Mouse (Mus musculus): Measurements from ENCODE around the gene Tnfrsf12a. TPM values are rescaled to one million over a fixed set of nuclear protein-coding genes. Genes with fewer than 3 reads are reported as not detected.

Gene Tnfrsf12a
- polyA plus RNA-seq, 2 experiments: 16.1 to 24.0 TPM

DNA sequence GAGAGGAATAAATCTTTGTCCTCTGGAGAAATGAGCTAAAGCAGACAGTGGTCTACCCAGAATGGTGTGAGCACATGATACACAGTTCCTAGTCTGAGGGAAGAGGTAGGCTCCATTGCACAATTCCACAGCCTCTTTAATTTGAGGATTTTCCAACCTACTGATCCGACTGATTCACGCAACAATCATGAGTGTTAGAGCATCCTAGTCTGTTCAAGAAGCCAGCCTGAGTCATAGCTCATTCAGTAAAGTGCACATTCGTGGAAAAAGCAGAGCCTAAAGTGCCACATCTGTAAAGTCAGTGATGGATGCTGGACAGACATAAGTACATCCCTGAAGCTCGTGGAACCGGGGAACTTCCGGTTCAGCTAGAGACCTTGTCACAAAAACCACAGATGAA, 25.9 kb downstream of the Tnfrsf12a start:
- no peak overlapping the region for H3K27ac ChIP-seq (replicated peaks; ENCODE audit: low read depth, low read length)
- no peaks in the 10 kb centered on the region for H3K9me3 ChIP-seq (ENCODE audit: control insufficient read depth, low read length)
- no peak overlapping the region for H3K4me3 ChIP-seq (replicated peaks; ENCODE audit: low read length)
- no peak overlapping the region for H3K9ac ChIP-seq (ENCODE audit: low read depth, low read length, severe bottlenecking)
- no peak for TF ChIP-seq POLR2A (IDR thresholded peaks at IDR 0.05; ENCODE audit: borderline replicate concordance, extremely low read depth, insufficient read depth, insufficient read length)
- H3K4me2 ChIP-seq (replicated peaks; ENCODE audit: low read depth, low read length, severe bottlenecking): no peak overlapping the region
- ATAC-seq (ENCODE audit: low FRiP score, low read depth): no peak
- DNase-seq (ENCODE audit: low spot score): no peak
- no peaks in the 10 kb centered on the region for H3K27me3 ChIP-seq (ENCODE audit: control insufficient read depth, insufficient read depth, low read length)
- H3K4me1 ChIP-seq (ENCODE audit: control insufficient read depth, insufficient read depth, low read length): no peaks in the 10 kb centered on the region
- WGBS: 82% methylated on average over 6 of the region's 6 CpGs
- H3K36me3 ChIP-seq (ENCODE audit: control insufficient read depth, insufficient read depth, low read length): no peaks in the 10 kb centered on the region

DNA sequence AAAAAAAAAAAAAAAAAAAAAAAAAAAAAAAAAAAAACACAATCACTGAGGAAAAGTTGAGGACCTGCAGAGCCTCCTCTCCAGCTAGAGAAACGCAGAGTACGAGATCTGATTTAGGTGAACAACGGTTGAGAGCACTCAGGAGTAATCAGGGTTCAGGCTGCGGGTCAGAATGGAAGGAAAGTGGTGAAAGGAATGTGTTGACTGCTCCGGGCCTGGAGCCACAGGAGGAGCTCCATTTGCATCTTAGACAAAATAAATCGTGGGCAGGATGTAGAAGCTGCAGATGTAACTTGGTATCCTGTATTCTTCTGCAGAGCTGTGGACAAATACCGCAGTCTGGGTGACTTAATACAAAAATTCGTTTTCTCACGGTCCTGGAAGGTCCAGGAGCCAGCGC, 31.4 kb downstream of the Tnfrsf12a start:
- H3K9me3 ChIP-seq (ENCODE audit: control insufficient read depth, low read length): no peaks in the 10 kb centered on the region
- H3K36me3 ChIP-seq (ENCODE audit: control insufficient read depth, insufficient read depth, low read length): no peaks in the 10 kb centered on the region
- H3K27me3 ChIP-seq (ENCODE audit: control insufficient read depth, insufficient read depth, low read length): peaks cover 15% of the 10 kb centered on the region; the same call in 1 of the 2 replicates
- H3K9ac ChIP-seq (ENCODE audit: low read depth, low read length, severe bottlenecking): no peak overlapping the region
- ATAC-seq (ENCODE audit: low FRiP score, low read depth): no peak
- DNase-seq (ENCODE audit: low spot score): no peak
- no peak overlapping the region for H3K4me2 ChIP-seq (replicated peaks; ENCODE audit: low read depth, low read length, severe bottlenecking)
- H3K4me3 ChIP-seq (replicated peaks; ENCODE audit: low read length): no peak overlapping the region
- TF ChIP-seq POLR2A (IDR thresholded peaks at IDR 0.05; ENCODE audit: borderline replicate concordance, extremely low read depth, insufficient read depth, insufficient read length): no peak
- WGBS: 39% methylated on average over 10 of the region's 10 CpGs
- no peak overlapping the region for H3K27ac ChIP-seq (replicated peaks; ENCODE audit: low read depth, low read length)
- no peaks in the 10 kb centered on the region for H3K4me1 ChIP-seq (ENCODE audit: control insufficient read depth, insufficient read depth, low read length)

DNA sequence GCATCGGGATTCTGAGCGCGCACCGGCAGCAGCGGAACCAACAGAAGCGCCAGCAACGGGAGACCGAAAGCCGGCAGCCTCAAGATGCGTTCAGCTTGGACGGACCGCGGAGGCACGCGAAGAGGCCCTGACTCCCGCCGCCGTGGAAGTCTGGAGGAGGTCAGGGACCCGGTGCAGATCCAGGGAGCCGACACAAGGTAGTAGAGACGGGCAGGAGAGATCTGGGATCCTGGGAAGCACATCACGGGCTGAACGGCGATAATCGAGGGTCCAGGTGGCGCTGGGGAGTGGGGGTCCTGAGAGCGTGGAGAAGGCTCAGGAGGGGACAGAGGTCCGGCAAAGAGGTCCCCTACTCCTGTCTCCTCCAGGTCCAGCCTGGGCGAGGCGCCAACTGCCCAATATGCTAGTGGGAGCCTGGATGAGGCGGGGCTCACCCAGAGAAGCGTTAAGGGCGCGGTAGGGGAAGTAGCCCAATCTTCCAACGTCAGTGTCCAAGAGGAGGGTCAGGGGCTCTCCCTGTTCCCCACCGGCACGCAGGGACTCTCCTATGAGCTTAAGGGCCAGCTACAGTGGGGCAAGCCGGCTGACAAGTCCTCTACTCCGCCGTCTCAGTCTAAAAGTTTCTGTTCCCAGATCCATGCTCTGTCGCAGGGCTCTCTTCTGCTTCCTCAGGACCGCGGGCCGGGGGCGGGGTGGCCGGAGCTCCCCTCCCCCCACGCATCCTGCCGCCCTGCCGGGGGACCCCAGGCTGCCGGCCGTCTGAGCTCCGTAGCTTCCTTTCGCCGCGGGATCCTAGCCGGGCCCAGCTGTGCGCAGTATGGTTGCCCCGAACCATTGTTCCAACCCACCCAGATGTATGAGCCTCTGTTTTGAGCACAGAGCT, 32.4 kb downstream of the Tnfrsf12a start, which contains the start of gene Mmp25:
TSS of gene Mmp25 (minus strand) at position 665 of the 883 bp plus-strand sequence.
- TF ChIP-seq POLR2A (IDR thresholded peaks at IDR 0.05; ENCODE audit: borderline replicate concordance, extremely low read depth, insufficient read depth, insufficient read length): no peak
- H3K9me3 ChIP-seq (ENCODE audit: control insufficient read depth, low read length): no peaks in the 10 kb centered on the region
- no peaks in the 10 kb centered on the region for H3K36me3 ChIP-seq (ENCODE audit: control insufficient read depth, insufficient read depth, low read length)
- no peaks in the 10 kb centered on the region for H3K4me1 ChIP-seq (ENCODE audit: control insufficient read depth, insufficient read depth, low read length)
- ATAC-seq (ENCODE audit: low FRiP score, low read depth) (peak; percentile 53; the same call in 1 of the 2 replicates), DNase-seq (ENCODE audit: low spot score) (no peak)
- H3K27ac ChIP-seq (replicated peaks; ENCODE audit: low read depth, low read length): no peak within 1 kb of the TSS
- peaks cover 15% of the 10 kb centered on the region; the same call in 1 of the 2 replicates for H3K27me3 ChIP-seq (ENCODE audit: control insufficient read depth, insufficient read depth, low read length)
- H3K9ac ChIP-seq (ENCODE audit: low read depth, low read length, severe bottlenecking): peak within 1 kb of the TSS; percentile 57
- WGBS: 1% methylated on average over 56 of the region's 58 CpGs
- H3K4me3 ChIP-seq (replicated peaks; ENCODE audit: low read length): peak within 1 kb of the TSS; percentile 43
- H3K4me2 ChIP-seq (replicated peaks; ENCODE audit: low read depth, low read length, severe bottlenecking): peak within 1 kb of the TSS; percentile 79

DNA sequence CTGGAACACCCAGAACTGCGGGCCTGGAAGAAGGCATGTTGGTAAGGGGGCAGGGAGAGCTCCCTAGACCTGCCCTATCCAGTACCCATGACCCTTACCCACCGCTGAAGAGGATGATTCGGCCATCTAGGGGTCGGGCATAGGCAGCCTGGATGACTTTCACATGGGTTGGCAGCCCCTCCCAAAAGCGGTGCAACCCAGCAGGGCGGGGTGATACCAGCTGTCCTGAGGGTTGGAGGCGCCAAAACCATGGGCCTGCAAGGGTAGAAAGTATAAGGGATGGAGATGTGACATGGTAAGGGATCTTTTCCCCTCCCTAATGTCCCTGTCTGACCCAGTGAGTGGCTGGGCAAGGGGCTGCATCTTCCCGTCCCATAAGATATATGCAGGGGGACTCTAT, 46.0 kb downstream of the Tnfrsf12a start:
- DNase-seq (ENCODE audit: low spot score) (no peak), ATAC-seq (ENCODE audit: low FRiP score, low read depth) (no peak)
- no peaks in the 10 kb centered on the region for H3K4me1 ChIP-seq (ENCODE audit: control insufficient read depth, insufficient read depth, low read length)
- H3K27ac ChIP-seq (replicated peaks; ENCODE audit: low read depth, low read length): no peak overlapping the region
- no peak for TF ChIP-seq POLR2A (IDR thresholded peaks at IDR 0.05; ENCODE audit: borderline replicate concordance, extremely low read depth, insufficient read depth, insufficient read length)
- WGBS: 88% methylated on average over 8 of the region's 8 CpGs
- no peaks in the 10 kb centered on the region for H3K9me3 ChIP-seq (ENCODE audit: control insufficient read depth, low read length)
- no peak overlapping the region for H3K4me3 ChIP-seq (replicated peaks; ENCODE audit: low read length)
- no peak overlapping the region for H3K9ac ChIP-seq (ENCODE audit: low read depth, low read length, severe bottlenecking)
- H3K4me2 ChIP-seq (replicated peaks; ENCODE audit: low read depth, low read length, severe bottlenecking): no peak overlapping the region
- no peaks in the 10 kb centered on the region for H3K36me3 ChIP-seq (ENCODE audit: control insufficient read depth, insufficient read depth, low read length)
- H3K27me3 ChIP-seq (ENCODE audit: control insufficient read depth, insufficient read depth, low read length): no peaks in the 10 kb centered on the region

GRCm38 (mm10) chr17:23630195-23631020, 46.9 kb downstream of the Tnfrsf12a start:
- ATAC-seq (ENCODE audit: low FRiP score, low read depth) (peak; percentile 82), DNase-seq (ENCODE audit: low spot score) (peak; percentile 79)
- H3K4me3 ChIP-seq (replicated peaks; ENCODE audit: low read length): peak overlapping the region; percentile 15
- no peaks in the 10 kb centered on the region for H3K4me1 ChIP-seq (ENCODE audit: control insufficient read depth, insufficient read depth, low read length)
- H3K9ac ChIP-seq (ENCODE audit: low read depth, low read length, severe bottlenecking): peak overlapping the region; percentile 25; the same call in 1 of the 2 replicates
- no peaks in the 10 kb centered on the region for H3K27me3 ChIP-seq (ENCODE audit: control insufficient read depth, insufficient read depth, low read length)
- H3K27ac ChIP-seq (replicated peaks; ENCODE audit: low read depth, low read length): no peak overlapping the region
- WGBS: 13% methylated on average over 22 of the region's 22 CpGs
- H3K36me3 ChIP-seq (ENCODE audit: control insufficient read depth, insufficient read depth, low read length): no peaks in the 10 kb centered on the region
- no peaks in the 10 kb centered on the region for H3K9me3 ChIP-seq (ENCODE audit: control insufficient read depth, low read length)
- H3K4me2 ChIP-seq (replicated peaks; ENCODE audit: low read depth, low read length, severe bottlenecking): peak overlapping the region; percentile 39
- TF ChIP-seq POLR2A (IDR thresholded peaks at IDR 0.05; ENCODE audit: borderline replicate concordance, extremely low read depth, insufficient read depth, insufficient read length): no peak

All from limb, embryonic 14.5 days (tissue).